Mouse (Mus musculus) neural tube, embryonic 13.5 days (tissue): ENCODE results near the gene Rcc1l. TPM values are rescaled to one million over a fixed set of nuclear protein-coding genes. Genes with fewer than 3 reads are reported as not detected.

Experiments used
- ATAC-seq: fragments of 200-750 bp; cut with Nextera tagmentation; 2 replicates; pipeline ENCODE4 v1.8.0; 2017; ENCODE audit warnings: low read depth, mild to moderate bottlenecking, moderate TSS enrichment, moderate library complexity
- H3K27ac ChIP-seq: fragments of 300-500 bp; sonication (generic); replicated peaks from 2 replicates; pipeline ENCODE4 v1.5.1; 2015; ENCODE audit warnings: moderate library complexity, mild to moderate bottlenecking, inconsistent platforms
- H3K27me3 ChIP-seq: fragments of 300-500 bp; sonication (generic); 2 replicates; pipeline ENCODE4 v1.6.1; 2015; ENCODE audit warnings: mild to moderate bottlenecking, inconsistent platforms
- H3K36me3 ChIP-seq: fragments of 300-500 bp; sonication (generic); 2 replicates; pipeline ENCODE4 v1.6.1; 2015; ENCODE audit warnings: mild to moderate bottlenecking, inconsistent platforms
- H3K4me1 ChIP-seq: fragments of 300-500 bp; sonication (generic); replicated peaks from 2 replicates; pipeline ENCODE4 v1.6.1; 2015; ENCODE audit warnings: inconsistent platforms
- H3K4me2 ChIP-seq: fragments of 300-500 bp; sonication (generic); 2 replicates; pipeline ENCODE4 v1.6.1; 2015; ENCODE audit warnings: inconsistent platforms, mild to moderate bottlenecking, moderate library complexity
- H3K4me3 ChIP-seq: fragments of 300-500 bp; sonication (generic); 2 replicates; pipeline ENCODE4 v1.5.1; 2015; ENCODE audit warnings: mild to moderate bottlenecking, inconsistent platforms
- H3K9ac ChIP-seq: fragments of 300-500 bp; sonication (generic); 2 replicates; pipeline ENCODE4 v1.6.1; 2015; ENCODE audit warnings: moderate library complexity, mild to moderate bottlenecking, inconsistent platforms
- H3K9me3 ChIP-seq: fragments of 300-500 bp; sonication (generic); 2 replicates; pipeline ENCODE4 v1.6.1; 2016; ENCODE audit warnings: inconsistent platforms
- WGBS: fragments of 180-500 bp; shearing (Covaris S2); methylation state at CpG from one replicate; pipeline ENCODE4 v1.1.7; 2015; 5-methylcytosine and 5-hydroxymethylcytosine counted together
- polyA plus RNA-seq: library from polyadenylated mRNA; unstranded; fragments of >200 nt; fragmentation: Nextera tagmentation; extraction: Ambion mirVana; gene quantifications from 2 replicates; pipeline ENCODE4 v1.2.1, GENCODE M21; 2015

The Rcc1l gene
- polyA plus RNA-seq, 1 experiment from 2014 or later: 16.6 TPM

DNA sequence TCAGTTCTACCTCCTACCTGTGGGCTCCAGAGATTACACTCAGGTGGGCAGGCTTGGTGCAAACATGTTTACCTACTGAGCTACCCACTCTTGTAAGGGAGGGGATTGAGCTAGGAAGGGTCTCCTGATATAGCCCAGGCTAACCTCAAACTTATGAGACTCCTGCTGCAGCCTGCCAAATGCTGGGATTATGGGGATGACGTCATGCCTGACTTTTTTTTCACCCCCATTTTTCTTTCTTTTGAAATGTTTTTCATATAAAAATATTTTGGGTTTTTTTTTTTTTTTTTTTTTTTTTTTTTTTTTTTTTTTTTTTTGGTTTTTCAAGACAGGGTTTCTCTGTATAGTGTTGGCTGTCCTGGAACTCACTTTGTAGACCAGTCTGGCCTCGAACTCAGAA lies 50.3 kb downstream of the Rcc1l start:
- ATAC-seq: no peak
- H3K4me3 ChIP-seq: no peak overlapping the region
- WGBS: 87% methylated on average over 2 of the region's 2 CpGs
- no peaks in the 10 kb centered on the region for H3K27me3 ChIP-seq
- H3K4me1 ChIP-seq: peaks cover 5% of the 10 kb centered on the region; the same call in 1 of the 2 replicates
- H3K27ac ChIP-seq: no peak overlapping the region
- no peaks in the 10 kb centered on the region for H3K9me3 ChIP-seq
- H3K9ac ChIP-seq: no peak overlapping the region
- H3K36me3 ChIP-seq: peaks cover 48% of the 10 kb centered on the region
- no peak overlapping the region for H3K4me2 ChIP-seq

DNA sequence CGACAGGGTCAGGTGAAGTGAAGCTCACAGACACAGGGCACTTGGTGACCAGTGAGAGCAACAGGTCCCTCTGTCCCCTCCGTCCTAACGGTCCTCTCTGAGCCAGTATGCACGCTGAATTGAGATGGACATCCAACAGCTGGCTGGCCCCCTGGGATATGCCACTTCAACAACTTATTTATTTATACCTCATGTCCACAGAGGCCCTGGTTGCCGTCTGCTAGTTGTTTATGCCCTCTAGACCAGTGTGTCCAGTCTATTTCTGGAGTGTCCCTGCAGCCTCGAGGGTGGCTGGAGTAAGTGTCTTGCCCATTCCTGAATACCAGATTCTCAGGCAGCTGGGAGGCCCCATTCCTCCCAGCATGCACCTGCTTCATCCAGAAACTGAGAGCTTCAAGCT lies 52.7 kb downstream of the Rcc1l start:
- ATAC-seq: no peak
- WGBS: 78% methylated on average over 6 of the region's 6 CpGs
- H3K4me2 ChIP-seq: no peak overlapping the region
- H3K4me1 ChIP-seq: peaks cover 16% of the 10 kb centered on the region; the same call in 1 of the 2 replicates
- no peaks in the 10 kb centered on the region for H3K9me3 ChIP-seq
- no peak overlapping the region for H3K9ac ChIP-seq
- no peak overlapping the region for H3K4me3 ChIP-seq
- H3K27ac ChIP-seq: no peak overlapping the region
- H3K36me3 ChIP-seq: peaks cover 51% of the 10 kb centered on the region
- no peaks in the 10 kb centered on the region for H3K27me3 ChIP-seq

DNA sequence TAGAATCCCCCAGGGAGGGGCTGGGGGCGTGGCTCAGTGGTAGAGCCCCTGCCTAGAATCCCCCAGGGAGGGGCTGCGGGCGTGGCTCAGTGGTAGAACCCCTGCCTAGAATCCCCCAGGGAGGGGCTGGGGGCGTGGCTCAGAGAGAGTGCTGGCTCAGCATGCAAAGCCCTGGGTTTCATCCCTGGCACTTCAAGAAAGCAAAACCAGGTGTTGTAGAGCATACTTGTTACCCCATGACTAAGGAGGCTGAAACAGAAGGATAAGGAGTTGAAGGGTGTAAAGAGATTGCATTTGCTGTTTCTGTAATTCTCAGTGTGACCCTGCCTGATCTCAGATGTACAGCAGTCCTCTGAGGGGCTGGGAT lies 54.7 kb downstream of the Rcc1l start:
- H3K36me3 ChIP-seq: peaks cover 50% of the 10 kb centered on the region
- no peak overlapping the region for H3K4me3 ChIP-seq
- H3K27ac ChIP-seq: no peak overlapping the region
- WGBS: 67% methylated on average over 4 of the region's 4 CpGs
- no peak overlapping the region for H3K9ac ChIP-seq
- H3K4me2 ChIP-seq: no peak overlapping the region
- H3K27me3 ChIP-seq: no peaks in the 10 kb centered on the region
- peaks cover 16% of the 10 kb centered on the region; the same call in 1 of the 2 replicates for H3K4me1 ChIP-seq
- no peak for ATAC-seq
- H3K9me3 ChIP-seq: no peaks in the 10 kb centered on the region

DNA sequence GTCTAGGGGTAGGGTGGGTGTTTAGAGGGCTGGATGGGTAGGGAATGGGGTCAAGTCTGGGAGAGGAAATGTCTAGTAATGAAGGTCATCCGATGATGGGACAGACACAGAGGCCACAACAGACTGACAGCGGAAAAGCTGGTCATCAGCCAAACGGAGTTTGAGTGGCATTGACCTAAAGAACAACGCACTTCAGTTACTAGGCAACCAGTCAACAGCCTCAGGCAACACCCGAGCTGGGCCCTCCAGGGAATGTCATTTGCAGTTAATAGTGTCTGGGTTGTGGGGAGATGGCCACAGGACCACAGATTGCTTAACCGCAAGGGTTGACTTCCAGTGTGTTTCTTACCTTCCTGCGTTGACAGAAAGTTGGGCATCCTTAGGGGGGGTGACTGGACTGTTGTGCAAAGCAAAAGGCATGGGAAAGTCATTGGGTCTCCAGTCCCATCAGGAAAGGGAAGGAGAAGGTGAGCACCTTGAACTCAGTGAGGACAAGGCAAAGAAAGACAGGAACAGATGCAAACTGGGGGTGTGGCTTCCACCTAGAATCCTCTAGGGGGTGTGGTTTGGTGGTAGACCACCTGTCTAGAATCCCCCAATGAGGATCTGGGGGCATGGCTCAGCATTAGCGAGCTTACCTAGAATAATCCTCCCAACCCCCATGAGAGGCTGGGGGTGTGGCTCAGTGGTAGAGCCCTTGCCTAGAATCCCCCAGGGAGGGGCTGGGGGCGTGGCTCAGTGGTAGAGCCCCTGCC lies 55.3 kb downstream of the Rcc1l start:
- ATAC-seq: no peak
- Histone ChIP-seq H3K4me3 (no peak overlapping the region), H3K27me3 (no peaks in the 10 kb centered on the region), H3K27ac (no peak overlapping the region), H3K9ac (no peak overlapping the region), H3K4me2 (no peak overlapping the region), H3K36me3 (peaks cover 45% of the 10 kb centered on the region), H3K9me3 (no peaks in the 10 kb centered on the region), H3K4me1 (peaks cover 16% of the 10 kb centered on the region; the same call in 1 of the 2 replicates)
- 61% methylated on average over 9 of the region's 9 CpGs for WGBS

DNA sequence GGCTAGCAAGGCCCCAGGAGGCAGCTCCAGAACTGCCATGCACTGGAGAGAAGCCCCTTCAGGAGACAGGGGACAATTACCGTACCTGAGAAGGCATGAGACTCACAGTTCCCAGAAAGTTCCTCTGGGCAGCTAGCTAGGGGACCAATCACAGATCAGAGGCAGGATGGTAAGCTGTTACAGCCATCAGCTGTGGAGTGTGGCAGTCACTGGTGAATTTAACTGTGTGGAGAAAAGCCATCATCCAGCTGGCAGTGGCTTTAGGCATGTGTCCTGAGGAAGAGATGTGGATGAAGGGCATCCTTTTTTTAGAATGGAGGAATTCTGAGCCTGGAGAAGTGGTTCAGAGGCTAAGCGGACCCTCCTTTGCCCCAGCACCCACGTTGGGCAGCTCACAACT lies 56.4 kb downstream of the Rcc1l start:
- 87% methylated on average over 3 of the region's 3 CpGs for WGBS
- Histone ChIP-seq H3K4me3 (no peak overlapping the region), H3K9me3 (no peaks in the 10 kb centered on the region), H3K9ac (no peak overlapping the region), H3K4me1 (peaks cover 16% of the 10 kb centered on the region; the same call in 1 of the 2 replicates), H3K36me3 (peaks cover 39% of the 10 kb centered on the region), H3K27ac (no peak overlapping the region), H3K27me3 (no peaks in the 10 kb centered on the region), H3K4me2 (no peak overlapping the region)
- ATAC-seq: no peak

DNA sequence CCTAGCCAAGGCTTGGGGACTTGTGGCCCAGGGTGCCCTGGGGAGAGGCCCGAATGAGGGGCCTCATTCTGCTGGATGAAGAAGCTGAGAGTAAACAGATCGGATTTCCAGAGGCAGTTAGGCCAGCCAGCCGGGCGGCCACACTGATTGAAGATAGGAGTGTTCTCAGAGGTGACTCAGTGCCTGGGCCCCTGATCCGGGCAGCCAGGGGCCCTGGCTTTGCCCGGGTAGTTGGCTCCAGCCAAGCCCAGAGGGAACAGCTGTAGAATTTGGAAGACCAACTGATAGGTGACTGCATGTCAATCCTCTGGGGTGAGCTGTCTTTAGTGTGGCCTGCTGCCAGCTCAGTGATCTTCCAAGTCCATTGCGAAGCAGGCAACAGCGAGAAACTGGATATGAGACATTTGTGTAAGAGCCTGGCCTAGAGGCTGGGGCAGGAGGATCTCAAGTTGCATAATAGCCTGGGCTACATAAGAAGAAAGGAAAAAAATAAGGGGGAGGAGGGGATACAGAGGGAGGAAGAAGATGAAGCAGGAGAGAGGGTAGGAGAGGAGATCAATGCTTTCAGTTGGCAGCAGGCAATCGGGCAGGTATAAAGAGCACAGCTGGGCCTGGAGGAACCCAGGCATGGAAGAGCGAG lies 57.0 kb downstream of the Rcc1l start:
- no peaks in the 10 kb centered on the region for H3K27me3 ChIP-seq
- no peak overlapping the region for H3K4me2 ChIP-seq
- no peak for ATAC-seq
- H3K36me3 ChIP-seq: peaks cover 39% of the 10 kb centered on the region
- WGBS: 60% methylated on average over 10 of the region's 10 CpGs
- no peaks in the 10 kb centered on the region for H3K9me3 ChIP-seq
- H3K4me3 ChIP-seq: no peak overlapping the region
- H3K27ac ChIP-seq: no peak overlapping the region
- peaks cover 16% of the 10 kb centered on the region; the same call in 1 of the 2 replicates for H3K4me1 ChIP-seq
- no peak overlapping the region for H3K9ac ChIP-seq

DNA sequence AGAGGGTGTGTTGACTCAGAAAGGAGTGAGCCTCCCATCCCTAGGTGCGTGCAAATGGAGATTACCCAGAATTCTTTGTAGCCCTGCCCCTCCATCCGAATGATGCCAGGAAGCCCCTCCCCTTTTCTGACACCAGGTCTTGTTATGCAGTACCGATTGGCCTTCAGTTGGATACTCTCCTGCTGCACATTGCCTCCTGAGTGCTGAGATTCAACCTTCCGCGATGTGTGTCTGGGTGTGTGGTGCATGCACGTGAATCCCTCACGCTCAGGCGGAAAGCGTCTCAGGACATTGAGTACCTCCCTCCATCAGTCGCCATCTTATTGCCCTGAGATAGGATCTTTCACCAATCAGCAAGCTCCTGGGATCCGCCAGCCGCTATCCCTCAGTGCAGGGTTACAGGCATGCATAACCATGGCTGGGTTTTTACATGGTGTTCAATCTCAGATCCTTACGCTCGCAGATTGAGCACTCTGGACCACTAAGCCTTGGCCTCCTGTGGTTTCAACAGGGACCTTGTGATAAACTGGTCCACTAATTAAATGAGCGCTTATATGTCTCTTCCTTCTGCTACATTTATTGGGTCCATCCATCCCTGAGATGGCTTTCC lies 57.7 kb downstream of the Rcc1l start:
- no peak for ATAC-seq
- H3K9ac ChIP-seq: no peak overlapping the region

DNA sequence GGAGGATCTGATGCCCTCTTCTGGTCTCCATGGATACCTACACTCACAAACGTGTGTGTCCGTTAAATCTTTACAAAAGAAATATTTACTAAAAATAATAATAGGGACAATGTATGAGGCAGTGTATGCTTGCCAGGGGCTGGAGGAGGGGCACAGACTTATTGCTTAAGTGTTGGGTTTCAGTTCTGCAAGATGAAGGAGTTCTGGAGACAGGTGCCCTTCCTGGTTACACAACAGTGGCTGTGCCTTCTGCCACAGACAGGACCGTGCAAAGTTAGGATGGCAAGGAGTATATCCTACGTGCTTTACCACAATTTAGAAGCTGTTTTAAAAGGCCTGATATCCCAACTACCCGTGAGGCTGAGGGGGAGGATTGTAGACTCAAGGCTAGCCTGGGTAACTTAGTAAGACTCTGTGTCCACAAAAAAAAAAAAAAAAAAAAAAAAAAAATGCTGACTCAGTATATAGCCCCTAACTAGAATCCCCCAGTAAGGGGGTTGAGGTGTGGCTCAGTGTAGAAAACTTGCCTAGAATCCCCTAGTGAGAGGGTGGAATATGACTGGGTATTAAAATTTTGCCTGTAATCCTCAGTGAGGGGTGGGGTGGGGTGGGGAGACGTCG lies 60.8 kb downstream of the Rcc1l start:
- Histone ChIP-seq H3K4me1 (peaks cover 8% of the 10 kb centered on the region; the same call in 1 of the 2 replicates), H3K9me3 (no peaks in the 10 kb centered on the region), H3K4me3 (no peak overlapping the region), H3K36me3 (peaks cover 59% of the 10 kb centered on the region), H3K27me3 (no peaks in the 10 kb centered on the region), H3K4me2 (no peak overlapping the region), H3K27ac (no peak overlapping the region), H3K9ac (no peak overlapping the region)
- no peak for ATAC-seq
- WGBS: 93% methylated on average over 7 of the region's 7 CpGs

More for the DNA sequence above, 57.7 kb downstream of the Rcc1l start:
- Histone ChIP-seq H3K27me3 (no peaks in the 10 kb centered on the region), H3K4me2 (no peak overlapping the region), H3K9me3 (no peaks in the 10 kb centered on the region), H3K27ac (no peak overlapping the region), H3K4me3 (no peak overlapping the region), H3K4me1 (peaks cover 16% of the 10 kb centered on the region; the same call in 1 of the 2 replicates), H3K36me3 (peaks cover 33% of the 10 kb centered on the region)
- 91% methylated on average over 15 of the region's 15 CpGs for WGBS

DNA sequence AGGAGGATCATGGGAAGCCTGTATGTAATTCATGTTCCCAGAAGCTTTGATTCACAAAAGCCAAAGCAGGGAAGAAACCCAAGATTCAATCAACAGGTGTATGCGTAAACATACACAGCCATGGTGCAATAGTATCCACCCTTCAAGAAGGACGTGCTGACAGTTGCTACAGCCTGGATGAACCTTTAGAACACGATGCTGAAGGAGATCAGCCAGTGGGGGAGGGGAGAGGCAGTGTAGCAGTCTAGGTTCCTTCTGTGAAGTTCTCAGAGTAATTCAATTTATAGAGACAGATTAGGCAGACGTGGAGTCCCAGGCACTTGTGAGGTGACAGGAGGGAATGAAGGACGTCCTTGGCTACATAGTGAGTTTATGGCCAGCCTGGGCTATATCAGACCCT lies 61.6 kb downstream of the Rcc1l start:
- Histone ChIP-seq H3K27me3 (no peaks in the 10 kb centered on the region), H3K36me3 (peaks cover 66% of the 10 kb centered on the region), H3K4me3 (no peak overlapping the region), H3K9me3 (no peaks in the 10 kb centered on the region), H3K4me1 (peaks cover 8% of the 10 kb centered on the region; the same call in 1 of the 2 replicates), H3K4me2 (no peak overlapping the region), H3K27ac (no peak overlapping the region), H3K9ac (no peak overlapping the region)
- ATAC-seq: no peak
- WGBS: 84% methylated on average over 5 of the region's 5 CpGs

DNA sequence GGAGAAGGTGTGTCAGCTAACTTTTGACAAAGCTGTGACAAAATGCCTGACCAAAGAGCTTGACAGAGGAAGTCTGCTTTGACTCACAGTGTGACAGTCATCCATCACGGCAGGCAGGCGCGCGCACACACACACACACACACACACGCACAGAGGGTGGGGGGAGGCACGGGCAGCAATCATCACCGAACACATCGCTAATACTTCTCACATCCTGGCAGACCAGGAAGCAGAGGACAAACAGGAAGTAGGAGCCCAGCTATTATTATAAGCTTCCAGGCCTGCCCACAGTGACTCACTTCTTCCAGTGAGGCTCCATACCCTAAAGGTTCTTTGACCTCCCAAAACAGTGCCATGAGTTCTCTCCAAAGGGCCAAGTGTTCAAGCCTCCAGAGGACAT lies 70.7 kb downstream of the Rcc1l start:
- 92% methylated on average over 8 of the region's 8 CpGs for WGBS
- Histone ChIP-seq H3K4me2 (no peak overlapping the region), H3K9me3 (no peaks in the 10 kb centered on the region), H3K27me3 (no peaks in the 10 kb centered on the region), H3K36me3 (peaks cover 45% of the 10 kb centered on the region), H3K4me1 (peaks cover 22% of the 10 kb centered on the region), H3K9ac (no peak overlapping the region), H3K27ac (no peak overlapping the region), H3K4me3 (no peak overlapping the region)
- no peak for ATAC-seq

DNA sequence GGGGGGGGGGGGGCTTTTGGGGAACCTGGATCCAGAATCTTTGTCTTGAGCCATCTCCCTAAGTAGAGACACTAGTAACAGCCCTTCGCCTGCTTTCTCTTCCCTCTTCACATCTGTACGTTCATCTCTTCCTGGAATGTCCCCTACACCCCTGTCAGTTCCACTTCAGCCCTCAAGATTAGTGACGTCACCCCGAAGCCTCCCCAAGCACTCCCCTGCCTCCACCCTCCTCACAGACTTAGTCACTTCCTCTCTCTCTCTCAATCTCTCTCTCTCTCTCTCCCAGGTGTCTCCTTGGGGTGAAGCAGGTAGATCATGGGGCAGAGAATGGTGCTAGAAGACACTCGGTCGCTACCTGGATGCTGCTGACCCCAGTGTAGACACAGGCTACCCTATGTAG lies 73.9 kb downstream of the Rcc1l start:
- Histone ChIP-seq H3K4me2 (peak overlapping the region; percentile 20; the same call in 1 of the 2 replicates), H3K27me3 (no peaks in the 10 kb centered on the region), H3K4me1 (peaks cover 37% of the 10 kb centered on the region), H3K9me3 (no peaks in the 10 kb centered on the region), H3K4me3 (no peak overlapping the region), H3K36me3 (peaks cover 23% of the 10 kb centered on the region), H3K27ac (no peak overlapping the region), H3K9ac (no peak overlapping the region)
- ATAC-seq: no peak
- WGBS: 86% methylated on average over 6 of the region's 6 CpGs

DNA sequence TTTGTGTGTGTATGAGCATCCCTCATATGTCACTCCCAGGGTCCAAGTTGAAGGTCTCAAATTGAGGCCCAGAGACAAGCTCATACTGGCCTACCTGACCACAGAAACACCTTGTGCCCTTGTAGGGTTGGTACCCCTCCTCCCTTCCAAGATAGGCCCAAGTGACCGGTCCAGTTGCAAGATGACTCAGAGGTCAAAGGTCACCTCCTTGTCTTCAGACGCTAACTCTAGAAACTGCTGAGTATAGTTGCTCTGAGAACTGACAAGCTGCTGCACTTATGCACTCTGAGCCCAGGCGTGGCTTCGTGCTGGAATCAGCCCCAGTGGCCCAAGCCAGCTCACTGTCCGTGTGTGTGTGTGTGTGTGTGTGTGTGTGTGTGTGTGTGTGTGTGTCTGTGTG lies 74.7 kb downstream of the Rcc1l start:
- 45% methylated on average over 5 of the region's 5 CpGs for WGBS
- Histone ChIP-seq H3K9ac (peak overlapping the region; percentile 94), H3K27me3 (no peaks in the 10 kb centered on the region), H3K36me3 (peaks cover 19% of the 10 kb centered on the region), H3K4me2 (peak overlapping the region; percentile 86), H3K4me3 (peak overlapping the region; percentile 85), H3K4me1 (peaks cover 37% of the 10 kb centered on the region), H3K9me3 (no peaks in the 10 kb centered on the region), H3K27ac (no peak overlapping the region)
- no peak for ATAC-seq
